Mouse (Mus musculus) heart, embryonic 16.5 days (tissue): ENCODE data around the gene Setd5. TPM values are rescaled to one million over a fixed set of nuclear protein-coding genes. Genes with fewer than 3 reads are reported as not detected.

Experiments used
- ATAC-seq: fragments of 200-750 bp; cut with Nextera tagmentation; replicated peaks from 2 replicates; pipeline ENCODE4 v1.8.0; 2017; ENCODE audit warnings: moderate number of reproducible peaks; ENCODE audit not compliant: insufficient read depth, low FRiP score; ENCODE audit errors: extremely low read depth
- H3K27ac ChIP-seq: fragments of 300-500 bp; sonication (generic); 2 replicates; pipeline ENCODE4 v1.5.1; 2014; ENCODE audit warnings: mild to moderate bottlenecking, low read length, control low read depth, moderate library complexity
- H3K27me3 ChIP-seq: fragments of 300-500 bp; sonication (generic); 2 replicates; pipeline ENCODE4 v1.6.1; 2014; ENCODE audit warnings: low read length, mixed read lengths; ENCODE audit not compliant: control insufficient read depth, insufficient read depth
- H3K36me3 ChIP-seq: fragments of 300-500 bp; sonication (generic); 2 replicates; pipeline ENCODE4 v1.6.1; 2014; ENCODE audit not compliant: control insufficient read depth, insufficient read depth
- H3K4me1 ChIP-seq: fragments of 300-500 bp; sonication (generic); 2 replicates; pipeline ENCODE4 v1.6.1; 2014; ENCODE audit warnings: low read length, mixed read lengths; ENCODE audit not compliant: control insufficient read depth, insufficient read depth
- H3K4me2 ChIP-seq: fragments of 300-500 bp; sonication (generic); 2 replicates; pipeline ENCODE4 v1.6.1; 2014; ENCODE audit warnings: low read depth, mild to moderate bottlenecking, control low read depth, low read length
- H3K4me3 ChIP-seq: fragments of 300-500 bp; sonication (generic); 2 replicates; pipeline ENCODE4 v1.5.1; 2014; ENCODE audit warnings: mild to moderate bottlenecking, control low read depth, low read length
- H3K9ac ChIP-seq: fragments of 300-500 bp; sonication (generic); 2 replicates; pipeline ENCODE4 v1.6.1; 2014; ENCODE audit warnings: low read length, control low read depth
- H3K9me3 ChIP-seq: fragments of 300-500 bp; sonication (generic); replicated peaks from 2 replicates; pipeline ENCODE4 v1.6.1; 2016; ENCODE audit warnings: low read length; ENCODE audit not compliant: control insufficient read depth
- WGBS: fragments of 180-500 bp; shearing (Covaris S2); extraction: QIAGEN DNeasy Blood & Tissue Kit; methylation state at CpG from one replicate; pipeline ENCODE4 v1.1.7; 2014; 5-methylcytosine and 5-hydroxymethylcytosine counted together
- polyA plus RNA-seq: library from polyadenylated mRNA; unstranded; fragments of >200 nt; fragmentation: Nextera tagmentation; extraction: Ambion mirVana; gene quantifications from 2 replicates; pipeline ENCODE4 v1.2.1, GENCODE M21; 2015

Setd5 gene
- polyA plus RNA-seq, 1 experiment from 2014 or later: 46.4 TPM

DNA sequence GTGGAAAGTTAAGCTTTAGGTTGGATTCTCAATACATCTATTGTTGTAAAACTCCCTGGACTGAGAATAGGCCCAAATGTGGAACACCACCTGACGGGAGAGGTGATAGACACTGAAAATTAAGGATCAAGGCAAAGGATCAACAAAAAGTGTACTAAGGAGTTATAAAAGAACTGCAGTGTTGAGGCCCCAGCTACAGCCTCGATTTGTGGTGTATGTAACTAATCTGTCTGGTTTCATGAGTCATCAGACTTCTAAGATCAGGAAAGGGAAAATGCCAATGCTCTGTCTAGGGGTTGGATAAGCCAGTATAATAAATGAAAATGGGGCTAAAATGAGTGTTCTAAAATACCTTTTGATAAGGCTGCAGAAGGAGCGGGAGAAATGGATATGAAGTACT, 1.9 kb upstream of the Setd5 start:
- H3K4me3 ChIP-seq: peak overlapping the region; percentile 70
- H3K9ac ChIP-seq: peak overlapping the region; percentile 83
- 13% methylated on average over 3 of the region's 3 CpGs for WGBS

DNA sequence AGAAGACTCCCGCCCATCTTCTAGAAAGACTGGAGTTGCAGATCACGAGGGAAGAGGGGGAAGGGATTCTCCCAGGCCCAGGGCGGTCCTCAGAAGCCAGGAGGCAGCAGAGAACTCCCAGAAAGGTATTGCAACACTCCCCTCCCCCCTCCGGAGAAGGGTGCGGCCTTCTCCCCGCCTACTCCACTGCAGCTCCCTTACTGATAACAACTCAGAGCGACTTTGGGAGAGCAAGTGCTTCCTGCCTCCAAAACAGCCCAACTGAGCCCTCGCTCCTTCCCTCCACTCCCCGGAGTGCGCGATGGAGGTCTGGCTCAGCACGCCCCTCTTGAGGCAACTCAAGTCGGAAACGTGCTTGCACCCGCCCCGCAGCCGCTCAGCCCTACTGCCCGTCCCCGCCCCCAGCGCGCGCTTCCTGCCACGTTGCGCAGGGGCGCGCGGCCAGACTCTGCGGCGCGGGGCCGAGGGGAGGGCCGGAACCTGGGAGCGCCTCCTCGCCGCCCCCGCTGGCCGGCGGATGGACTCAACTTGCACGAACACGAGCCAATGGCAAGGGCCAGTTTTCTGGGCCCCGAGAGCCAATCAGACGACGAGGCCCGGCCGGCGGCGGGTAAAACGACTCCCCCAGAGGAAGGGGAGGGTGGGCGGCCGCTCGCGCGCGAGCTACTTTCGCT, 1.0 kb upstream of the Setd5 start:
- H3K4me2 ChIP-seq: peak overlapping the region; percentile 89
- peak overlapping the region; percentile 100 for H3K27ac ChIP-seq
- H3K4me3 ChIP-seq: peak overlapping the region; percentile 70
- under 1% methylated on average over 44 of the region's 55 CpGs for WGBS
- H3K36me3 ChIP-seq: no peaks in the 10 kb centered on the region; the same call in 1 of the 2 replicates
- peaks cover 25% of the 10 kb centered on the region for H3K4me1 ChIP-seq
- peak overlapping the region; percentile 83 for H3K9ac ChIP-seq
- ATAC-seq: peak; percentile 88
- H3K27me3 ChIP-seq: no peaks in the 10 kb centered on the region
- H3K9me3 ChIP-seq: no peaks in the 10 kb centered on the region

More for the DNA sequence above, 1.9 kb upstream of the Setd5 start:
- Histone ChIP-seq H3K27me3 (no peaks in the 10 kb centered on the region), H3K4me1 (peaks cover 23% of the 10 kb centered on the region), H3K36me3 (no peaks in the 10 kb centered on the region; the same call in 1 of the 2 replicates), H3K27ac (peak overlapping the region; percentile 100), H3K9me3 (no peaks in the 10 kb centered on the region), H3K4me2 (peak overlapping the region; percentile 89)
- no peak for ATAC-seq

DNA sequence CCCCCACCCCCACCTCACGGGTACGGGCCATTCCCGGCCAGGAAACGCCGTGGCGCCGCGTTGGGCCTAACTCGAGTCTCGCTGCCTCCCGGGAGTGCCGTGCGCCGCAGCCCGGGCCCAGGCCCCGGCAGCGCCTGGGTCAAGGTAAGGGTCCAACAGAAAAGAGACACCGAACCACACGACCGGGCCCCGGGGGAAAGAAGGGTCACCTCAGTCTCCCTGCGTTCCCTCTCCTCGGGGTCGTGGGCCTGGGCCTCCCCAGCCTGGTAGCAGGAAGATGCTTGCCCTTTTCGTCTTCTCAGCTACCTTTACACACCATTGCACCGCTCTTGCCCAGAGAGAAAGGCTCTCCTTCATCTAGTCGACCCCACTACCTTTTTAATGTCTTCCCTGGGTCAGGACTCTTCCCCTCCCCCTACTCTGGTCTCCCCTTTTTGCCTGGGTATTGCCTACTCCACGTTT, 435 bp downstream of the Setd5 start:
- peak overlapping the region; percentile 83 for H3K4me2 ChIP-seq
- peak overlapping the region; percentile 89 for H3K9ac ChIP-seq
- H3K27ac ChIP-seq: peak overlapping the region; percentile 100
- H3K9me3 ChIP-seq: no peaks in the 10 kb centered on the region
- no peaks in the 10 kb centered on the region for H3K27me3 ChIP-seq
- no peaks in the 10 kb centered on the region for H3K36me3 ChIP-seq
- H3K4me3 ChIP-seq: peak overlapping the region; percentile 70
- no peak for ATAC-seq
- peaks cover 34% of the 10 kb centered on the region for H3K4me1 ChIP-seq
- WGBS: 0% methylated on average over 28 of the region's 28 CpGs

DNA sequence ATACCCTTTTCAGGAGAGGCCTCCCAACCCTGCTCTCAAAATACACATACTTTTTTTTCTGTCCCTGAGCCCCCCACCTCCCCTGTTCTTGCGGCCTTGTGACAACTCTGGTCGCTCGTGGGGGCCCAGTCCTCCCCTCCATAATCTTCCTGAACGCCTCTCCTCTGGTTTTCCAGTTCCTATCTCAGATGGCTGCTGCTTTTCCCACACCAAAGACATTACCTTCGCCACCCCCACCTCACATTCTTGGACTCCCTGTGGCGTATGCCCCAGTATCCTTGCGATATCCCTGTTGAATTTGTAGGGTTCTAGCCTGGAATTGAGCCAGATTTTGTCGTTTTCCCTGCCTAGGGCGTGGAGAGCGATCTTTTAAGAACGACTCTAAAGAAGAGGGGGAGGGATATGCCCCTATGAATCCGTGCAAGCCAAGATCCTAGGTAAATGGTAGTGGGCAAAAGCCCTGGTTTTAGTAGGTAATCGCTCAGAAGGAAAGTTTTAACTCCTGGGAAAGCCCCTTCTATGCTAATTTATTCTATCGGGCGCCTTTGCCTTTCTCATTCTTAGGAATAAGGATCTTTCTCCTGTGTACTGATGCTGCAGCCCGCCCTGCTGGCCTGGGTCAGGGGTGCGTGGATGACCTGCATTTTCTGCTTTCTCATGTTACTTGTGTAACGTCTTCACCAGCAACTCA, 1.0 kb downstream of the Setd5 start:
- ATAC-seq: no peak
- Histone ChIP-seq H3K4me1 (peaks cover 34% of the 10 kb centered on the region), H3K4me2 (peak overlapping the region; percentile 83), H3K9ac (peak overlapping the region; percentile 89), H3K36me3 (no peaks in the 10 kb centered on the region), H3K4me3 (peak overlapping the region; percentile 70), H3K27me3 (no peaks in the 10 kb centered on the region), H3K27ac (peak overlapping the region; percentile 100), H3K9me3 (no peaks in the 10 kb centered on the region)
- under 1% methylated on average over 18 of the region's 18 CpGs for WGBS

DNA sequence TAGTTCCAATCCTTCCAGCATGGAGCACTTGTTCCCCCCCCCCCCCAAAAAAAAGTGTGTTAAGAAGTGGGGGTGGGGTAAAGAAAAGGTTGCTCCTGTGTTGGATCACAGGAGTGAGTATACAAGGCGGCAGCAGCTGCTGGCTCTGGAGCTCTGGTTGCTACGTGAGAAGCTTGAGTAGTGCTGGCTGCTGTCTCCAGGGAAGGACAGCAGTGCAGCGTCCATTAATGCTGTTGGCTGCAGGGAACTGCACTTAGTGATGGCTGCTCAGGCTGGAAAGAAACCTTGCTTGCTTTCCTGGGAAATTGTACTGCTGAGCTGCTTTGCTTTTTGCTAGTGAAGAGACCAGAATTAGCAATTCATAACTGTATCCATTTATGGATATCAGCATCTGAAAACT, 2.3 kb downstream of the Setd5 start:
- H3K4me1 ChIP-seq: peaks cover 34% of the 10 kb centered on the region
- H3K9me3 ChIP-seq: no peaks in the 10 kb centered on the region
- no peaks in the 10 kb centered on the region for H3K27me3 ChIP-seq
- peak overlapping the region; percentile 58 for H3K9ac ChIP-seq
- peak overlapping the region; percentile 83 for H3K4me2 ChIP-seq
- H3K36me3 ChIP-seq: no peaks in the 10 kb centered on the region
- H3K4me3 ChIP-seq: peak overlapping the region; percentile 44
- no peak for ATAC-seq
- H3K27ac ChIP-seq: peak overlapping the region; percentile 67
- WGBS: 0% methylated on average over 3 of the region's 3 CpGs

DNA sequence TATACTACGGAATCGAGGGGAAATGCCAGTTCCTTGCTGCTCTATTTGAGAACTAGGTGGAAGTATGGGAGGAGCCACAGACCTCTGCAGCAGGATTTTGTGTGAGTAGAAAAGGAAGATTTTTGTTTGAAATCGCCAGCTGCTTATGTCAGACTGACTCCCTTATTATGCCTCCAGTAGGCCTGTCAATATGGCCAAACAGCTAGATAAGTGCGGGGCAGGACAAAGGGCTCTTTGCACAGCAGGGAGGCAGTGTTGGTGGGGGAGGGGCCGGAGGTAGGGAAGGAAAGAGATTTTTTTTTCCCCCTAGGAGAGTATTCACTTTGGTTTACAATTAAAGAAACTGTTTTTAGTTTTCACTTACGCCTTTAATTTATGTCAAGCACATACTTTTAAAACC, 5.1 kb downstream of the Setd5 start:
- Histone ChIP-seq H3K9ac (peak overlapping the region; percentile 55), H3K36me3 (no peaks in the 10 kb centered on the region), H3K27me3 (no peaks in the 10 kb centered on the region), H3K27ac (peak overlapping the region; percentile 53; the same call in 1 of the 2 replicates), H3K9me3 (no peaks in the 10 kb centered on the region), H3K4me1 (peaks cover 27% of the 10 kb centered on the region), H3K4me3 (peak overlapping the region; percentile 28; the same call in 1 of the 2 replicates), H3K4me2 (peak overlapping the region; percentile 53)
- WGBS: 16% methylated on average over 6 of the region's 6 CpGs
- no peak for ATAC-seq

DNA sequence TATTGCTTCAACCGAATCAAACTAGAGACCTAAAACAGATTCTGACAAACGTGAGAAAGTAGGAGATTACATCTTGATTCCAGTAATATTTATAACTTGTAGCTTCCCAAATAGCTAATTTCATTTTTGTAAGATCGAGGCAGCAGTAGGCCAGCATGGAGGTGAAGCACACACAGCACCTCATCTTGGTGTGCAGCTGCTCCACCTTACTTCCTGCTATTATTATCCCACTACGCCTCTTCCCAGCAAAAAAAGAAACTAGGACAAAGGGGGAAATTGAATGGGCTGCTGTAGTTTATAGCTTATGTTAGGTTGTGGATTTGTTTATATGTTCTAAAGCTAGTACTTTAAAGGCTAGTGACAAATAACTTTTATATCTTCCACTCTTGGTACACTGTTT, 7.4 kb downstream of the Setd5 start:
- no peaks in the 10 kb centered on the region for H3K36me3 ChIP-seq
- H3K27ac ChIP-seq: no peak overlapping the region
- peaks cover 26% of the 10 kb centered on the region for H3K4me1 ChIP-seq
- no peak overlapping the region for H3K4me2 ChIP-seq
- H3K27me3 ChIP-seq: no peaks in the 10 kb centered on the region
- 37% methylated on average over 4 of the region's 4 CpGs for WGBS
- H3K9ac ChIP-seq: no peak overlapping the region
- H3K4me3 ChIP-seq: no peak overlapping the region
- ATAC-seq: no peak
- no peaks in the 10 kb centered on the region for H3K9me3 ChIP-seq

DNA sequence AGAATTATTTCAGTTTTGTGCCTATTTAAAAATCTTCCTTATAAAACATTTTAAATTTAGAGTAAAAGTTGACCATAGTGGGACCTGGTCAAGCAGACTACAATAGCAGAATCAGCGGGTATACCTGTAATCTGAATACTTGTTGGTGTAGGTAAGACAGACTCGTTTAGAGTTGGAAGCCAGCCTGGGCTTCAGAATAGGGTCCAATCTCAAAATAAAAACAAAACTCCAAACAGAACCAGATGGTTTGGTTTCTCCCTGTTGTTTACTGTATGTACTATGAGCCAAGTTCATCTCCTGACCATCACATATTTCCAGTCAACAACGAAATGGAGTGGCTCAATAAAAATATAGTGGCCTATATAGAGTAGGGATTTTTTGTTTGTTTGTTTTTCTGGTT, 16.0 kb downstream of the Setd5 start:
- H3K36me3 ChIP-seq: no peaks in the 10 kb centered on the region
- H3K9ac ChIP-seq: no peak overlapping the region
- no peaks in the 10 kb centered on the region for H3K9me3 ChIP-seq
- H3K27me3 ChIP-seq: no peaks in the 10 kb centered on the region
- H3K4me2 ChIP-seq: no peak overlapping the region
- ATAC-seq: no peak
- peaks cover 6% of the 10 kb centered on the region for H3K4me1 ChIP-seq
- WGBS: 80% methylated on average over 3 of the region's 3 CpGs
- no peak overlapping the region for H3K27ac ChIP-seq
- no peak overlapping the region for H3K4me3 ChIP-seq

DNA sequence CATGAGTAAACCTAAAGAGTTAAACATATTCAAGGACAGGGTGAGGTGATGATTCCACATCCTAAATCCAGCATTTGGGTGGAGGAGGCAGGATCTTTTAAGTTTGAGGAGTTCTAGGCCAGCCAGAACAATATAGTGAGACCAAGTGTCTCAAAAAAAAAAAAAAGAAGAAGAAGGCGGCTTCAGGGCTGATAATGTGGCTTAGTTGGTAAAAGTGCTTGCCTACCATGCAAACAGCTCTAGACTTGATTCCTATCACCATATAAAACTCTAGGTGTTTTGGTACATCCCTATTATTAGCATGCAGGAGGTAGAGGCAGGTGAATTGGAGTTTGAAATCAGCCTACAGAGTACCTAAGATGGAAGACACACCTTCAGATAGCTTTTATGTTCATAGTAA, 18.4 kb downstream of the Setd5 start:
- Histone ChIP-seq H3K9me3 (no peaks in the 10 kb centered on the region), H3K27me3 (no peaks in the 10 kb centered on the region), H3K4me3 (no peak overlapping the region), H3K9ac (no peak overlapping the region), H3K36me3 (no peaks in the 10 kb centered on the region), H3K27ac (no peak overlapping the region), H3K4me2 (no peak overlapping the region), H3K4me1 (peaks cover 18% of the 10 kb centered on the region)
- WGBS: 72% methylated on average over 1 of the region's 1 CpGs
- ATAC-seq: no peak
